Mouse (Mus musculus) megakaryocyte, adult 5-6 weeks (primary cell): ENCODE results near the gene Marveld2. TPM values are rescaled to one million over a fixed set of nuclear protein-coding genes. Genes with fewer than 3 reads are reported as not detected.

ENCODE experiments used
- ATAC-seq: 2 replicates; pipeline ENCODE4 v1.8.0; 2016; ENCODE audit warnings: mild to moderate bottlenecking, inconsistent platforms; ENCODE audit not compliant: poor library complexity, severe bottlenecking
- total RNA-seq, 2 experiments: library from RNA; stranded (forward) in 1 of 2; stranded (reverse) in 1 of 2; fragments of 153-499, 151-499 nt in 1 of 2; fragments of 221-1000, 200-1000 nt in 1 of 2; gene quantifications; 2 replicates each; pipeline versions ENCODE4 v1.2.3 to v1.2.4; 2015 to 2017

Marveld2 gene
- total RNA-seq, 2 experiments from 2014 or later: 0.07 to 0.40 TPM

- no peak for ATAC-seq
Observed at GRCm38 (mm10) chr13:100601034-100601433, 15.7 kb downstream of the Marveld2 start.

DNA sequence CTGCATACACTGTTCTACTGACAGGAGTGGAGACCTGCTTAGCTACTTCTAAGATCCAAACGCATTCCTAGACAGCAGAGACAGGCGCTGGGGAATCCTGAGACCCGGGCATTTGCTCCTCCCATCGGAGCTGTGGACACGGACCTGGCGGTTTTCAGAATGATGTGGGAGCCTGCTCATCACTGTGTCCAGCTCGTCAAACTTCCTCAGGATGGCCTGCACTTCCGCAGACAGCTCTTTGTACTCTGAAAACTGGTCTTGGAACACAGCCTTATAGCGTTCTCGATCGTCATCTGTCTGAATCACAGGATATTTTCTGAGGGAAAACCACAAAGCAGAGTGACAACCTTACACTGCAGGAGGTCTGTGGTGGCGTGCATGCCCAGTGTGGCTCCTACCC is 16.5 kb downstream of the Marveld2 start:
- ATAC-seq: no peak

GRCm38 (mm10) chr13:100597284-100597683 is 19.5 kb downstream of the Marveld2 start:
- no peak for ATAC-seq

DNA sequence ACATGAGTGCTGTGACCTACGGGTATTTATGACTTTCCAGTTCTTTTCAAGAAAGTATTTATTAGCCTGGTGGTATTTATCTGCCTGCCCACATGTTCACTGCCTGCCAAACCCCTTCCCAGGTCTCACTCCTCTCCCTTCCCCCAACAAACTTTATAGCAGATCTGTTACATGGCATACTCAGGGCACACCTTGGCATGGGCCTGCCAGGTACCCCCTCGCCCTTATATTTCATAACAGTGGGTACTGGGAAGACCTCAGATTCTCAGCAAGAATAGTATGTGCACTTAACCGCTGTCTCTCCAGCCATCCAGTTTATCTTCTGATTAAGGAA is 21.3 kb downstream of the Marveld2 start:
- no peak for ATAC-seq

GRCm38 (mm10) chr13:100594838-100595551 is 21.8 kb downstream of the Marveld2 start:
- no peak for ATAC-seq

DNA sequence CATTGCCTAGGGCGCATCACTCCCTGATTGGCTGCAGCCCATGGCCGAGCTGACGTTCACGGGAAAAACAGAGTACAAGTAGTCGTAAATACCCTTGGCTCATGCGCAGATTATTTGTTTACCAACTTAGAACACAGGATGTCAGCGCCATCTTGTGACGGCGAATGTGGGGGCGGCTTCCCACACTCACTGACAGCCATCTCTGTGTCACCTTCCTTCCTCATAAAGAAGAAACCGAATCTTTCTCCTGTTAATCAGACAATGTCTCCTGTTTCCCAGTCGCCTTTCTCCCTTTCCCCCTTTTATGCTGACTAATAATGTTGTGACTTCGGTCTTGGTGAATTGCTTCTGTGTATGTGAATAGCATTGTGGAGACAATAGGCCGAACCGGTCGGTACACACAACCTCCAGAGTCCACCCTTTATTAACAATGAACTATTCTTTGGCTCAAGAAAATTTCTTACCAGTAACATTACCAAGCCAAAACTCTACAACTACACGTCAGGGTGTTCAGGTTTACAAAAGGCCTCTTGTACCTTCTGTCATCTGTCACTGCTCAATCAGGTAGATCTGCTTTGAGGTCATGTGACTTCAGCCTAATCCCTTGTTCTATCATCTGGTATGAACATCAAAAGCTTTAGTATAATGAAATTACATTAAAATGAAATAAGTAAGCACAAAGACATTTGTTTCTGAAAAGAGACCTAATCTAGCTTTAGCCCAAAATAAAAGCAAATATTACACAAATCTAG is 22.6 kb downstream of the Marveld2 start:
- ATAC-seq: peak; percentile 98

- ATAC-seq: peak; percentile 51; the same call in 1 of the 2 replicates
Observed at GRCm38 (mm10) chr13:100588646-100589045, 28.1 kb downstream of the Marveld2 start.

DNA sequence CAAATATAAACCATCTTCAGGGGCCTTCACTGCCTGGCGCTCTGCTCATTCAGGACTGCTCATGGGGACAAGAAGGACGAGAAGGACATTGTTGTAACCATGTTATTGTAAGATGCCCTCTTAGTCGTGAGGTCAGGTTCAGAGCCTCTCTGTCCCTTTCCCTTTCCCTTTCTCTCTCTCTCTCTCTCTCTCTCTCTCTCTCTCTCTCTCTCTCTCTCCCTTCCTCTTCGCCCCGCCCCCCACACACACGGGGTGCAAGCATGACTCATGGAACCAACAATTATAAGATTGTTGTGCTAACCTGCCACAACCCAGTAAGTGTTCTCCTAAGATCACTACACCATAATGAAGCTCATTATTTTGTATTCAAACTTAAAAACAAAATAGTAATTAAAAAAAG is 34.6 kb downstream of the Marveld2 start:
- ATAC-seq: no peak

- no peak for ATAC-seq
Observed at GRCm38 (mm10) chr13:100581701-100582100, 35.1 kb downstream of the Marveld2 start.

- no peak for ATAC-seq
Observed at GRCm38 (mm10) chr13:100579951-100580350, 36.8 kb downstream of the Marveld2 start.

GRCm38 (mm10) chr13:100579220-100579619 is 37.6 kb downstream of the Marveld2 start:
- ATAC-seq: no peak

DNA sequence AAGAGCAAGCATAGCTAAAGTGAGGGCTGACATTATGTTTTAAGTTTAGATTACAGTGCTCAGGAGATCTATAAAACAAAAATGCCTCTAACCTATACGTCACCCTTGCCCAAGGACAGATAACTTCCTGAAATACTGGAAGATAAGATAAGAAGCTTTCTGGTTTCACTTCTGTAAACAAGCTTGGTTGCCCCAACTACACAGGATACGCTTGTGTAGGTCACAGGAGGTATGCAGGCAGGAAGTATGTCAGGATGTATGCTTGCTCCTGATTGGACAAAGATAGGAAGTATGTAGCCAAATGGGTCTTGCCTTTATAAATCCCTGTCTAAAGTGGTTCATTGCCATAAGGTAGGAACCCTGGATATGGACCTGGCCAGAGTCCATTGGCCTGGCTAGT is 40.8 kb downstream of the Marveld2 start:
- peak; percentile 96 for ATAC-seq

DNA sequence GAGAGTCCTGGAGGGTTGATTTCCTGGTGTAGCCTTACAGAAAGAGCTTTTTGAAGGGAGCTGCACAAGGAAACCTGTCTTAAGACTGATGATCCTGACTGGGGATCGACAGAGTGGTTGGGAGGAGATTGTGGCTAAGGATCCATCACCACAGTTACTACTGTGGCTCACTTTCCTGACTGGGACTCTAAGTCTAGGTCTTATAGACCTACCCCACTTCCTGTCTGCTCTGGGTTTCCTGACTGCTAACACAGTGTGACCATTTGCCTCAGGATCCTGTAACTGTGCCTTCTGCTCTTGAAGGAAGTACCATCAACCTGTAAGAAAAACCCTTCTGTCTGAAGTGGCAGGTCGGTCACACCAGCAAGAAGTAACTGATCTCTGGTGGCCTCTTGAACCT is 46.1 kb downstream of the Marveld2 start:
- no peak for ATAC-seq

- ATAC-seq: no peak
Observed at GRCm38 (mm10) chr13:100568359-100568758, 48.4 kb downstream of the Marveld2 start.

GRCm38 (mm10) chr13:100559449-100559848 is 57.3 kb downstream of the Marveld2 start:
- ATAC-seq: no peak

DNA sequence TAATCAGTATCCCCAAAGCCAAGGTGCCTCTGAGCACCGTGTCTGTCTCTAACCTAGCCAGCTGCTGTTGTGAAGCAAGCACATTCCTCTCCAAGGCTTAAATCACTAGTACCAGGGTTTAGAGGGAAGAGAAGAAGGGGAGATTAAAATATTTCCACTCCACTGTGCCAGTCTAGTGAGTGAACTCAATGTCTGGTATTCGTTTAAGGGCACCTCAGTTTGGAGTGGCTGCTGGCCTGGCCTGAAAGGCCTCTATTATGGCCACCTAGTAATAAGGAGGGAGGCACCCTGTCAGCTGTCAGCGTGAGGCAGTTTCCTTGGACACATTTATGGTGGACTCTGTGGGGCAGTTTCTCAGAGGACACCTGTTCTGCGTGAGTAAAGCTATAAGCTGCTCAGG is 59.8 kb downstream of the Marveld2 start:
- ATAC-seq: no peak

DNA sequence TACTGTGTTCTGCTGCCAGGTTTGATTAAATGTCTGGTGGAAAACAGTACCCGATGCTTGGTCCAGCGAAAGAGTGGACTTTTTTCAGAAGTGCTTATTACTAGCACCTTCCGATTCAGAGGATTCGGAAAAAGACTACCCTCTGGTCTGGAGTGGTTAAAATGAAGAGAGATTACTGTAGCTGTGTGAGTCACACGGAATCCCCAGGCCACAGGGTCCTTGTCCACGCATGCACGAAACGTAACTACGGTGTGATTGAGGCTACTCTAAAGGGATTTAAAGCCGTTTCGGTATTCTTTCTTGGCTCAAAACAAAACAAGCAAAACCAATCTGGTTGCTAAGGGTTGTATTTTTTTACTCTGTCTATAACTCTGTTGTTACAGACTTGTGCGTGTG is 63.7 kb downstream of the Marveld2 start:
- no peak for ATAC-seq

DNA sequence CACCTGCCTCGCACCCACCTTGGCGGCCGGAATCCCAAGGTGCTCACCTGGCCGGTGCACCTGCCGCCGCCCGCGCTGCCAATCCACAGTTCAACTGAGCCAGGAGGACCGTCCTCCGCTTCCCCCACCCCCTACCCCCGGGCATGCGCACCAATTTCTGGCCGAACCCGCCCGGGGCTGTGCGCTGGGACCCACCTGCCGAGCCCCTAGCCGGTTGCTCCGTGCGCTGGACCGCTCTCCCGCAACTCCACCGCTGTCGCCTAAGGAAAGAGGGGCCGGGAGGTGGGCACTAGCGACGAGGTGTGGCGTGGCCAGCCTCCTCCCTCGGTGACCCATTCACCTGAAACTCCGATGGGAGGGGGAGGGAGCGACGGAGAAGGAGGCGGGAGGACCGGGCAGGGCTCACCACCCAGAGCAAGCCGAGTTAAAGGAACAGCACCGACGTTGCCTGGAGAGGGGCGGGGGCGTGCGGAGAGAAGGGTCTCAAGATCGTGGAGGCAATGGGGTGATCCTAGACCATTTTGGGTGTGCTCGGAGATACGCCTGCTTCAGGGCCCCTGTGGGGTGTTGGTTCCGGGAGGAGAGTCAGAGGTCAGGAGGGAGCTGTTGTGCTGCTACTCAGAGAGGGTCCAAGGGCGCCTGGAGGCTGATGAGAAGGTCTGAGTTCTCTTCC is 64.3 kb downstream of the Marveld2 start, which contains the start of gene Ocln:
TSS of gene Ocln (minus strand) at position 350 of the 673 bp plus-strand sequence.
- peak; percentile 21; the same call in 1 of the 2 replicates for ATAC-seq

DNA sequence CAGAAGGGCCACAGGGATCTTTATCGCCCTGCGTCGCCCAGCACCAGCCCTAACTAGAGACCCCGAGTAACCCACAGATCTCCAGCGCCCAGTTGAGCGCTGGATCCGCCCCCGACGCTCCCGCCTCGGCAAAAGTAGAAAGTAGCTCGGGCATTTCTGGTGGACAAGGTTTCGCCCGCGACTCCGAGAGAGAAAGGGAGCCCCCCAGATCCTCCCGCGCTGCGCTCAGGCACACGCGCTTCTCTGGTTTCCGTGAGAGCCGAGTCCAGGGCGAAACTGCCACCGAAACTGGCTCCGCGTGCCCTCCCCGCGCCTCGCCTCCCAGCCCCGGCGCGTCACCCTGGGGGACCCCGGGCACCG is 64.8 kb downstream of the Marveld2 start:
- ATAC-seq: no peak

- peak; percentile 24; the same call in 1 of the 2 replicates for ATAC-seq
Observed at GRCm38 (mm10) chr13:100551371-100552008, 65.3 kb downstream of the Marveld2 start.

GRCm38 (mm10) chr13:100547269-100547668 is 69.5 kb downstream of the Marveld2 start:
- ATAC-seq: no peak
